Mouse (Mus musculus) mature B cell (primary cell): ENCODE data around the gene Gm19426.
"Not testable (repeated sequence)": the region's sequence is repeated elsewhere in the genome, so short reads cannot be mapped to it uniquely, and the experiment has no call there.

Experiments used
- in situ Hi-C: fragments of 300-500 bp; cut with MboI; formaldehyde crosslinking; loops from 2 replicates; pipeline ENCODE4 v1.14.3; 2019

The Gm19426 gene

GRCm38 (mm10) chr2:84750115-84750514 lies 6.7 kb upstream of the Gm19426 start:
- in situ Hi-C loops, result no loop called here

DNA sequence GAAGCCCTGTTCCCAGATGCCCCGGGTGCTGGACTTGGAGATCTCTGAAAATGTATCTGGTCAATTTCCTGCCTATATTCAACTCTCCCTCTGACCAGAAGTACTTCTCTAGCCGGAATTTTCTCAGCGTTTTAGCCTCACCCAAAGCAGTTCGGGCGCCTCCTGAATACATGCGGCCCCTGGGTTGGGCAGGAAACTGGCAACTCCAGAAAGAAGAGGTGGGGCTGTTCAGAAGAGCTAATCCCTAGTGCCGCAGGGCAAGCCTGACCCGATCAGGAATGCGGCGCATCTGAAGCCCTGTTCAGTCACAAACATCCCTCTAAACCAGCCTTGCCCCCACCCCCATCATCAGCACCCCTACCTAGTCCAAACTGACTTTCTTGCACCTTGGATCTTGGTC lies 671 bp upstream of the Gm19426 start:
- in situ Hi-C loops, result no loop called here

DNA sequence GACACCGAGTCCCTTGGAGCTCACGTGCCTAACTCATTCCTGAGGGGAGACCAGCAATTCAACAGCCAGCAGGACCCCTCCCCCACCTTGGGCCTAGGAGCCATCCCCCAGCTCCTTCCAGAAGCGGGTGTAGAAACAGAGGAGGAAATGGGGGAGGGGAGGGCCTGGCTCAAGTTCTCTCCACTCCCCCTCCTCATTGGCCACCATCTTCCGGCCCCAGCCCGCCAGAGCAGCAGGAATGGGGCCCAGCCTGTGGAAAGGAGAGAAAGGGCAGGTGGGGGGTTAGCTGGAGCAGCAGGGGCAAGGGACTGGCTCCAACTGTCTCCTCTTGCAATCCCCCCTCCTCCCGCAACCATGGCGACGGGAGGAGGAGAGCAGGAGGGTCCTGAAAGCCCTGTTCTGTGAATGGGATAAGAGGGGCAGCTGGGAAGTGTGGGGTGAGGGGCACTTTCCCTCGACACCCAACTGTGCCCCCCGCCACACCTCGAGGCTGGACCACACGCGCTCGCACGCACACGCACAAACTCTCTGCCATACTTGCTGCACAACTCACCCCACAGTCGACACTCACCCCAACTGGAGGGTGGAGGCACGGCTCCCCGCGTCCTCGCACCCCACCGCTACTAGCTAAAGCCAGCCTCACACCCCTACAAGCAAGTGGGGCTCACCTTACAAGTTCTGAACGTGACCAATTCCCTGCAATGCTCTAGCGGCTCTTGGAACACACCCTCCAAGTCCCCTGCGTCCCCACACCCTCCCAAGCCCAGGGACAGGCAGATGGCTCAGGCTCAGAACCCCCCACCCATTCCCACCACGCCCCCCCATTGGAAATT lies 788 bp downstream of the Gm19426 start:
- in situ Hi-C loops, result no loop called here

DNA sequence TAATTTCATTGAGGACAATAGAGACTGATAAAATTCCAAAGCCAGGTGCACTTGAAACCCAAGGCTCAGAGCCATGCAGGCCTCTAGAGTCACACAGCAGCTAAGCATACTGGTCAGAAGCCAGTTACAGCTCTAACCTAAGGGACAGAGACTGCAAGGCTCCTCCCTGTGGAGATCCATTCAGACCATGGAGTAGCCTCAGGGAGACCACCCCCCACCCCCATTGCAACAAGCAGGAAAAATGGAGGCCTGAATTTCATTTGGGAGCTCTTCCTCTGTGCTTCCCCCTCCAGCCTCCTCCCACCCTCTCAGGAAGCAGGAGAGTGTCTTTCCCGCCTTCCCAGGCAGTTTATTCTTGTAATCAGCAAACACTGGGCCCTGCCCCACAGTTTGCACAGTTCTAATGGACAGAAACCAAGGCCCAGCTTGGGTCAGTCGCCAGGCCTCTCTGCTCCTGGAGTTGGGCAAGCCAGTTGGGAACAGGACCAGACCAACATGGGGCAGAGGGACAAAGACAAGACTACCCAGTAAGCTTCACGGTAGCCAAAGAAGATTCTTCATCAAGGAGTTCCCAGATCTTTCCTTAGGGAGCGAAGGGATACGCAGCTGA lies 1.5 kb downstream of the Gm19426 start:
- in situ Hi-C loops, result no loop called here

GRCm38 (mm10) chr2:84740608-84741333 lies 2.7 kb downstream of the Gm19426 start:
- in situ Hi-C loops, result no loop called here

- in situ Hi-C loops, result no loop called here
Observed at GRCm38 (mm10) chr2:84738271-84738911, 5.1 kb downstream of the Gm19426 start.

GRCm38 (mm10) chr2:84737451-84737925 lies 6.0 kb downstream of the Gm19426 start:
- in situ Hi-C loops, result no loop called here

- in situ Hi-C loops, result no loop called here
Observed at GRCm38 (mm10) chr2:84736312-84737161, 6.9 kb downstream of the Gm19426 start.

- in situ Hi-C loops, result no loop called here
Observed at GRCm38 (mm10) chr2:84735346-84735920, 8.0 kb downstream of the Gm19426 start.

DNA sequence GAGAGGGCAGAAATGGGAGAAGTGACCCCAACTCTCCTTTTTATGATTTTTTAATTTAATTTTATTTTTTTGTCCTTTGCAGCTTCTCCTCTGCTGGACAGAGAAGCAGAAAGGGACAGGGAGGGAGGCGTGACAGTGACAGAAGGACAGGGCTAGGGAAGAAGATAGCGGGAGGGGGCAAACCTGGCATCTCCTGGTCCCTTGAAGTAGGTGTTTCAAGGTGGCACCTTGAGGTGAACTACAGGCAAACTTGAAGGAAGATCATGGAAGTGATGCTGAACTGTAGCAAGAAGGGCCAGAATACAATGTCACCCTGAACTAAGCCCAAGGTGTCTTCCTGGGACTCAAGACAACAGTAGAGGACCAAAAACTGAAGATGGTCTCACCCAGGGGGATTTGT lies 8.5 kb downstream of the Gm19426 start:
- in situ Hi-C loops, result no loop called here

DNA sequence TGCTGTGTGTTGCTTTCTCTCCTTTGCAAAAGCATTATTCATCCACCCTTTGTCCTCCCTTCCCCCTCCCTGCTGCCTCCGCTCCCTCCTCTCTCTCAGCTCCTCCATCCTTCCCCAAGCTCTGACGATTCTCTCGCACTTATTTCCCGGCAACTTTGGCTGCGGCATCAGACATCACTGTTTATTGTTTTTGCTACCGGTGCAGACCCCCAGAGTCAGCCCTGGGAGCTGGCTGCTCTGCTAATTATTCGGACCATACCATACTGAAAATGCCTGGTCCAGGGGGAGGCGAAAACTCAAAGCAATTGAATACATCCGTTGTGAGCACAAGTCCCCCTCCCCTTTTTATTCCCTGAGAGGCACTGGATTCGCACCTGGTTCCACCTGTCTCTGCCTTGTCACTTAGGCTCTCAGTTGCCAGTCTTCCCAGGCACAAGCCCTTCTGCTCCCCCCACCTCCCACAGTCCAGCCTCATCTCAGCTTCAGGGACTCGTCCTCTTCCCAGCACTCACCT lies 9.0 kb downstream of the Gm19426 start:
- in situ Hi-C loops, result no loop called here

DNA sequence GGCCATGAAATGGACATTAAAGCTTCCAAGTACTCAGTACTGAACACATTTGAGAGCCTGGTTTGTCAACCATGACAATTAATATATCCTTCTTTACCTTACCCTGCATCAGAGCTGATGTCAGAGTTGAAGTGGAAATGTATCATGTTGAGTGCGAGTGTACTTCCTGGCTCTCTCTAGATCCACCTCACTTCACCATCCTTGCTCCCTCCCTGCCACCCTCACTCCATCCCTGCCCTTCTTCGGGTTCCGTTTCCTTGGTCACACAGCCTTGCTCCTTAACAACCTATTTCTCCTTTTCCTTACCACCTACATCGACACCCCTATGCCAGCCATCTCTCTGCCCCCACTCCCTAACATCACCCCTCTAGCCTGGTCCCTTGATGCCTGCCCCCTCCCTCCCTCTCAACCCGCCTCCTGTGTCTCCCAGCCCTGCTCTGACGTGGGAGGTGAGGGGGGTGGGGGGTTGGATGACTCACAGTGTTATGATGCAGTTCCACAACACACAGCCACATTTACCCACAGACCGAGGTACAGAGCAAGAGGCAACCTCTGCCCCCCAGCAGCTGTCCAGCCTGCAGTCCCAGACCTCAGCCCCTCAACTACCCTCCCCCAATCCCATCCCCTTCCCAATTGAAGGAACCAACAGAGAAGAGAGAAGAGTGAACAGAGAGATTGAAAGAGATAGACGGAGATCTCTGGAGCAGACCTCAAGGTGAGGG lies 9.7 kb downstream of the Gm19426 start, which contains the start of gene Ypel4:
TSS of gene Ypel4 (plus strand) at position 480 of the 722 bp plus-strand sequence.
- in situ Hi-C loops, result no loop called here

GRCm38 (mm10) chr2:84732394-84732793 lies 11.1 kb downstream of the Gm19426 start:
- in situ Hi-C loops, result no loop called here

GRCm38 (mm10) chr2:84731206-84731605 lies 12.2 kb downstream of the Gm19426 start:
- in situ Hi-C loops, result no loop called here

DNA sequence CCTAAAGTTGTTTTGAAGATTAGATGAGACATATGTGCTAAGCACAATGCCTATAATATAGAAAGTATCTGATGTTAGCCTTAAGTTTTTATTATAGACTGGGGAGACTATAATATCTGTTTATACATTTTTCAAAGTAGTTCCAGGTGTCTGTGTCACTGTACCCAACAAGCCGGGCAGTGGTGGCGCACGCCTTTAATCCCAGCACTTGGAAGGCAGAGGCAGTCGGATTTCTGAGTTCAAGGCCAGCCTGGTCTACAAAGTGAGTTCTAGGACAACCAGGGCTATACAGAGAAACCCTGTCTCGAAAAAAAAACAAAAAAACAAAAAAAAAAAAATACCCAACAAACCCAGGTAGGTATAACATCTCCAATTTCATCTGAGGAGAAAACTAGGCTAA lies 15.3 kb downstream of the Gm19426 start:
- in situ Hi-C loops, result not testable (repeated sequence)

DNA sequence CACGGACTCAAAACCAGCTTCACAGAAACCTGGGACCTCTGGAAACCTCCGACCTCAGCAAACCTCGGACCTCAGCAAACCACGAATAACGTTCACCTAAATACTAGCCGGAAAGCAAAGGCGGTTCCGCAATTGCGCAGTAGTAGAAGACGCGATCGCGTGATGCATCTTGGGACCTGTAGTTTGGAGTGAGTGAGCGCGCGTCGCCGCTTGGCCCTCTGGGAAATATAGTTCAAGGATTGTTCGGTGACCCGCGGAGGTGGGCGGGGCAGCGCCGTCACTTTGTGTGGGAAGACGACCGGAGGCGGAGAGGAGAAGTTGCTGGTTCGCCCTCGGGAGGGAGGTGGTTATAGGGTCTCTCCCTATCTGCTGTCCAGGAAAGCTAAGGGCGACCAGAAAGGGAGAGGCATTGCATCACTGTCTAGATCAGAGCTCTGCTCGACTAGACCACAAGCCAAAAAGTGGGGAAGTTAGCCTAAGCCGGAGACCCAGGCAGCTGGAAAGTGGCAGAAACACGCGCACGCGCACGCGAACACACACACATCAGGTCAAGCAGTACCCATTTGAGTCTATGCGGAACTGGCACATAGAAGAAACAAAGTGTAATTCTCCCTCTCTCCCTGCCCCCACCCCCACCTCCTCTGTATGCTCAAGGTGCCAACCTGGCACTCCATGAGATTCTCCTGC lies 16.1 kb downstream of the Gm19426 start, which contains the start of gene Clp1:
TSS of gene Clp1 (minus strand) at position 179 of the 687 bp plus-strand sequence.
- in situ Hi-C loops, result no loop called here

- in situ Hi-C loops, result no loop called here
Observed at GRCm38 (mm10) chr2:84726716-84727115, 16.7 kb downstream of the Gm19426 start.

DNA sequence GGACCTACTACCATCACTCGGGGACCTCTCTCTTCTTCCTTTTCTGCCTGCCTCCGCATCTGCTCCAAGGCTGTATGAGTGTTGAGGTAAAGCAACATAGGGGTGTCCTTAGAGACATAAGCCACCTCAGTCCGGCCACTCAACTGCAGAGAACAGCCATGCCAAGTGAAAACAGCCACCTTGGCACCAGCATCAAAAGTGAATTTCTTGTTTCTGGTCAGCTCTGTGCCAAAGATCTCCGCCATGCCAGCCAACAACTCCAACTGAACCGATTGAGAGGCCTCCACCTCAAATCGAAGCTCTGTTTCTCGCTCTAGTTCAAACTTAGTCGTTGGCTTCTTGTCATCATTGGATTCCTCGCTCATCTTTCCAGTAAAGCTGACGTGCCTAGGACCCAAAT lies 17.7 kb downstream of the Gm19426 start:
- in situ Hi-C loops, result no loop called here

GRCm38 (mm10) chr2:84723856-84724255 lies 19.6 kb downstream of the Gm19426 start:
- in situ Hi-C loops, result no loop called here
